Mouse (Mus musculus) retina, adult 2 months (tissue): ENCODE data around the gene Rps6kb1.

Experiments used
- DNase-seq: peaks from one replicate; pipeline ENCODE4 v3.0.0-alpha.2; 2012; ENCODE audit warnings: low read depth, low spot score

Gene Rps6kb1

GRCm38 (mm10) chr11:86581250-86581753 is 36.7 kb upstream of the Rps6kb1 start:
- no peak for DNase-seq

- DNase-seq, result no peak
These were observed 35.9 kb upstream of the Rps6kb1 start for GRCm38 (mm10) chr11:86580319-86581113.

- no peak for DNase-seq
These were observed 35.2 kb upstream of the Rps6kb1 start for GRCm38 (mm10) chr11:86579731-86580318.

GRCm38 (mm10) chr11:86578809-86579730 is 34.5 kb upstream of the Rps6kb1 start:
- no peak for DNase-seq

GRCm38 (mm10) chr11:86578106-86578808 is 33.7 kb upstream of the Rps6kb1 start:
- DNase-seq, result no peak

GRCm38 (mm10) chr11:86577231-86577630 is 32.6 kb upstream of the Rps6kb1 start:
- DNase-seq, result no peak

- DNase-seq, result no peak
These were observed 31.2 kb upstream of the Rps6kb1 start for GRCm38 (mm10) chr11:86575632-86576378.

GRCm38 (mm10) chr11:86574408-86574807 is 29.8 kb upstream of the Rps6kb1 start:
- DNase-seq, result no peak

- no peak for DNase-seq
These were observed 29.1 kb upstream of the Rps6kb1 start for GRCm38 (mm10) chr11:86573646-86574231.

GRCm38 (mm10) chr11:86572623-86573022 is 28.0 kb upstream of the Rps6kb1 start:
- DNase-seq, result no peak

GRCm38 (mm10) chr11:86571871-86572270 is 27.3 kb upstream of the Rps6kb1 start:
- no peak for DNase-seq

- no peak for DNase-seq
These were observed 26.6 kb upstream of the Rps6kb1 start for GRCm38 (mm10) chr11:86571047-86571855.

- no peak for DNase-seq
These were observed 25.7 kb upstream of the Rps6kb1 start for GRCm38 (mm10) chr11:86570261-86570746.

GRCm38 (mm10) chr11:86568425-86568824 is 23.8 kb upstream of the Rps6kb1 start:
- DNase-seq, result no peak

GRCm38 (mm10) chr11:86558258-86558657 is 13.7 kb upstream of the Rps6kb1 start:
- no peak for DNase-seq

- DNase-seq, result no peak
These were observed 8.9 kb upstream of the Rps6kb1 start for GRCm38 (mm10) chr11:86553525-86553924.

- DNase-seq, result no peak
These were observed 2.8 kb upstream of the Rps6kb1 start for GRCm38 (mm10) chr11:86547412-86547811.

- no peak for DNase-seq
These were observed 951 bp upstream of the Rps6kb1 start for GRCm38 (mm10) chr11:86545556-86545955.

- peak; percentile 15 for DNase-seq
These were observed 506 bp downstream of the Rps6kb1 start for GRCm38 (mm10) chr11:86543960-86544638.
